Mouse (Mus musculus) lung, adult 2 months (tissue): ENCODE measurements at regions not wholly inside any gene's neighbourhood (a gene's known extent, or its start where the extent isn't known, plus 50 kb on each side); places are given as distances from the start of the nearest gene placed in this dataset.

Experiments
- CTCF ChIP-seq: fragments of 200-500 bp; IDR thresholded peaks from 2 replicates; pipeline ENCODE4 v1.5.1; 2011; ENCODE audit warnings: mild to moderate bottlenecking, low read length, control low read depth; ENCODE audit not compliant: insufficient read depth
- POLR2A ChIP-seq: fragments of 200-500 bp; IDR thresholded peaks from 2 replicates; pipeline ENCODE4 v1.6.1; 2011; ENCODE audit warnings: low read depth, mild to moderate bottlenecking, control low read depth, low read length, borderline replicate concordance; ENCODE audit errors: extremely low read depth

DNA sequence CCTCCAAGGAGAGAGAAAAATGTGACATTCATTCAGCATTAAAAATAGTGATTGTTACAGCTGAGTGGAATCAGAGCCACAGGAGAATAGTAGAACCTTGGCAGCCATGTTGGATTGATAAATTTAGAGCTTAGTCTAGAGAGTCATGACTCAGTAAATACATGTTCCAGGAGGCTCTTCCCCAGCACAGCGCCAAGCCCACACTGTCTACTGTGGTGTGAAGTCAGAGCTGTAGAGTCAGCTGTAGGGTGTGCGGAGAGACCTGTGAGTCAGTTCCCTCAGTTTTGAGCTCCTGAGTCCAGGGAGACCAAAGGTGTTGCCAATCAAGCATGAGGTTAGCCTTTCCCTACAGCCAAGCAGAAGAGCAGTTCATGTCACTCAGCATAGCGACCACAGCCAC is 488.8 kb upstream of the Id2 start:
- TF ChIP-seq CTCF (no peak), POLR2A (no peak)
